Comparison of ENCODE assay signal across 22 mouse cellular contexts in genomic region chr9:9606322-9606721, GRCm38 (mm10).
DNase-seq lines count a peak whose midpoint lies in the region; ATAC-seq lines count a peak whose summit lies in the region.
"Had no signal": no experiment of that assay in that cellular context is flagged by ENCODE, and none has a peak within 500 bp of the region (broad histone marks: within the 10 kb centered on the region; RNA-seq: fewer than 3 reads in every experiment).

No protein-coding gene starts in this region.

- no peak overlapping the region for H3K9ac ChIP-seq in midbrain, embryonic 14.5 days (replicated peaks; ENCODE audit: low read length)
- no peak overlapping the region for H3K9ac ChIP-seq in midbrain, embryonic 11.5 days (ENCODE audit: low read length)

- no peak overlapping the region for H3K27ac ChIP-seq in midbrain, embryonic 14.5 days (replicated peaks; ENCODE audit: low read depth, low read length)
- no peak overlapping the region for H3K27ac ChIP-seq in midbrain, embryonic 11.5 days (ENCODE audit: low read depth, low read length)

- no peaks in the 10 kb centered on the region for H3K9me3 ChIP-seq in midbrain, embryonic 14.5 days (ENCODE audit: control insufficient read depth, low read length)
- no peaks in the 10 kb centered on the region for H3K9me3 ChIP-seq in midbrain, embryonic 11.5 days (ENCODE audit: control insufficient read depth, low read length)

- no peak overlapping the region for H3K4me3 ChIP-seq in midbrain, embryonic 14.5 days (replicated peaks; ENCODE audit: low read depth, low read length)
- H3K4me3 ChIP-seq in midbrain, embryonic 11.5 days (ENCODE audit: low read depth, low read length): no peak overlapping the region

- DNase-seq in cerebellum, postnatal 10 days: peak; percentile 49 to 62
- no peak for DNase-seq in cerebellum, adult 11 months
- DNase-seq in cerebellum, postnatal 14 days: peak; percentile 36 to 38
- DNase-seq in cerebellum, adult 9-11 months: no peak
- peak; percentile 71 for DNase-seq in heart, adult 11 months
- no peak for DNase-seq in heart, postnatal 14 days
- DNase-seq in midbrain, embryonic 14.5 days: no peak
- DNase-seq in midbrain, embryonic 11.5 days (ENCODE audit: low spot score, missing footprints): no peak
- DNase-seq: adrenal gland, adult 2 months; adrenal gland, adult 8-10 months; adrenal gland, postnatal 10 days; adrenal gland, postnatal 14 days; adrenal gland, postnatal 25 days; adrenal gland, postnatal 36 days; B cell, adult 2 months; cerebellum, adult 11-12 months; cerebellum, adult 18-20 months had no signal

- no peak overlapping the region for H3K4me2 ChIP-seq in midbrain, embryonic 14.5 days (ENCODE audit: low read length)
- H3K4me2 ChIP-seq in midbrain, embryonic 11.5 days: no peak overlapping the region

- intact Hi-C loops in heart, postnatal 14 days (cut with DNase I): no loop called here

- H3K4me1 ChIP-seq in midbrain, embryonic 14.5 days (ENCODE audit: control insufficient read depth, insufficient read depth, low read length): no peaks in the 10 kb centered on the region
- H3K4me1 ChIP-seq in midbrain, embryonic 11.5 days (ENCODE audit: control insufficient read depth, insufficient read depth, low read length): no peaks in the 10 kb centered on the region

- no peaks in the 10 kb centered on the region for H3K36me3 ChIP-seq in midbrain, embryonic 14.5 days (ENCODE audit: control insufficient read depth, insufficient read depth, low read length)
- H3K36me3 ChIP-seq in midbrain, embryonic 11.5 days (ENCODE audit: control insufficient read depth, insufficient read depth, low read length): no peaks in the 10 kb centered on the region
- H3K36me3 ChIP-seq: G1E had no signal

- no peaks in the 10 kb centered on the region for H3K27me3 ChIP-seq in midbrain, embryonic 14.5 days (ENCODE audit: control insufficient read depth, insufficient read depth, low read length)
- no peaks in the 10 kb centered on the region for H3K27me3 ChIP-seq in midbrain, embryonic 11.5 days (ENCODE audit: control insufficient read depth, insufficient read depth, low read length)
- H3K27me3 ChIP-seq: CH12.LX, Patski had no signal

- 96% methylated on average over 1 of the region's 1 CpGs for WGBS in midbrain, embryonic 14.5 days
- WGBS in midbrain, embryonic 11.5 days: 100% methylated on average over 1 of the region's 1 CpGs

- peak; percentile 40; the same call in 1 of the 2 replicates for ATAC-seq in midbrain, embryonic 14.5 days (ENCODE audit: low FRiP score, low TSS enrichment)
- no peak for ATAC-seq in midbrain, embryonic 11.5 days (ENCODE audit: low FRiP score)
- ATAC-seq: activated CD4-positive, CD25-positive, alpha-beta regulatory T cell, adult 4 months; CD4-positive, CD25-positive, alpha-beta regulatory T cell, adult 4 months; Patski had no signal

Comparison
In these comparisons a context has a peak if more than half of its experiments do, and no peak if none do; other contexts are left out.
1. DNase-seq: peak in cerebellum, postnatal 10 days (2 of 2), cerebellum, postnatal 14 days (2 of 2) and heart, adult 11 months (single experiment); none in cerebellum, adult 11 months (single experiment), cerebellum, adult 9-11 months (single experiment), heart, postnatal 14 days (0 of 2), midbrain, embryonic 14.5 days (single experiment) and midbrain, embryonic 11.5 days (single experiment).